Mouse (Mus musculus): Measurements from ENCODE around the gene Gm10273. TPM values are rescaled to one million over a fixed set of nuclear protein-coding genes. Genes with fewer than 3 reads are reported as not detected.

Gene Gm10273
- polyA plus RNA-seq, 1 experiment: 4.5 TPM

DNA sequence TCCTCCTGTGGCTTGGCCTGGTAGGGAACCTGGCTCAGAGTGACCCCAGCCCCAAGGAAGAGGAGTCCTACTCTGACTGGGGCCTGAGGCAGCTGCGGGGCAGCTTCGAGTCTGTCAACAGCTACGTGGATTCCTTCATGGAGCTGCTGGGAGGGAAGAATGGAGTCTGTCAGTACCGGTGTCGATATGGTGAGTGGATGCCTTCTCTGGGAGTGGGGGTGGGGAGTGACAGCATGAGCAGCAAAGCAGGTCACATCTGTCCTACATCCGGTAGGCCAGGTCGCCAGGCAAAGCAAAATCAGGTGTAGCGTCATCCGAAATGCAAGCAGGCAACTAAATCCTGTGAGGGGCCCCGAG, 8.3 kb downstream of the Gm10273 start:
- no peak overlapping the region for H3K4me3 ChIP-seq (ENCODE audit: insufficient read depth, poor library complexity, severe bottlenecking)
- H3K79me2 ChIP-seq (ENCODE audit: control insufficient read depth, insufficient read depth): no peaks in the 10 kb centered on the region
- no peaks in the 10 kb centered on the region for H3K79me3 ChIP-seq (ENCODE audit: low read depth)
- no peaks in the 10 kb centered on the region for H3K36me3 ChIP-seq (ENCODE audit: control insufficient read depth, insufficient read depth)
- no peaks in the 10 kb centered on the region for H3K27me3 ChIP-seq (ENCODE audit: control insufficient read depth, insufficient read depth, insufficient read length)
- TF ChIP-seq MYOD1 (IDR thresholded peaks at IDR 0.05; ENCODE audit: control insufficient read depth, insufficient read length, low read depth) (no peak), CTCF (IDR thresholded peaks at IDR 0.05; ENCODE audit: control insufficient read depth, insufficient read depth, insufficient read length) (no peak), CEBPB (IDR thresholded peaks at IDR 0.05; ENCODE audit: low read depth) (no peak), FOSL1 (IDR thresholded peaks at IDR 0.05; ENCODE audit: insufficient read depth, low read length, poor library complexity, severe bottlenecking) (no peak), MAX (IDR thresholded peaks at IDR 0.05) (no peak), MYOG (IDR thresholded peaks at IDR 0.05; ENCODE audit: control insufficient read depth, extremely low read depth, insufficient read length) (no peak), USF1 (IDR thresholded peaks at IDR 0.05; ENCODE audit: low read depth) (no peak)
- H3ac ChIP-seq (ENCODE audit: control insufficient read depth, insufficient read length, low read depth): no peak overlapping the region

- Histone ChIP-seq H3K79me3 (ENCODE audit: low read depth) (no peaks in the 10 kb centered on the region), H3K27me3 (ENCODE audit: control insufficient read depth, insufficient read depth, insufficient read length) (no peaks in the 10 kb centered on the region), H3K36me3 (ENCODE audit: control insufficient read depth, insufficient read depth) (no peaks in the 10 kb centered on the region), H3K79me2 (ENCODE audit: control insufficient read depth, insufficient read depth) (no peaks in the 10 kb centered on the region), H3K4me3 (ENCODE audit: insufficient read depth, poor library complexity, severe bottlenecking) (no peak overlapping the region), H3ac (ENCODE audit: control insufficient read depth, insufficient read length, low read depth) (no peak overlapping the region)
- no peak for TF ChIP-seq CEBPB (IDR thresholded peaks at IDR 0.05; ENCODE audit: low read depth)
These were observed 13.1 kb downstream of the Gm10273 start for GRCm38 (mm10) chr10:59408499-59408898.

DNA sequence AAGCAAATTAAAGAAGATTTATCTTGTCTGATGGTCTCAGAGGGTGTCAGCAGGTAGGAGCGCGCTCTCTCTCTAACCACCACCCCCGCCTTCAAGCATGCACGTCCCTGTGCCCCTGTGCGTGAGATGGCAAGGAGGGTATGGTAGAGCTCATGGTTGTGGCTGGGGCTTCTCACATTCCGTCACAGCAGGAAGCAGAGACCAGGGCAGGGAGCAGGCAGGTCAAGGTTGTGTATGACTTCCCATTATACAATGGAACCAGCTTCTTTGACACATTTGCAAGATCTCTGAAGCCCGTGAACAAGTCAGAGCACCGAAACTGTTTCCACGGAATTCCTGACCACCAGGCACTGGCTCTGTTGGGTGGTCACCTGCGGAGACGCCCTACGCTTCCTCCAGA, 14.8 kb downstream of the Gm10273 start:
- no peaks in the 10 kb centered on the region for H3K79me3 ChIP-seq (ENCODE audit: low read depth)
- H3K4me3 ChIP-seq (ENCODE audit: insufficient read depth, poor library complexity, severe bottlenecking): no peak overlapping the region
- no peak overlapping the region for H3ac ChIP-seq (ENCODE audit: control insufficient read depth, insufficient read length, low read depth)
- no peak for TF ChIP-seq FOSL1 (IDR thresholded peaks at IDR 0.05; ENCODE audit: insufficient read depth, low read length, poor library complexity, severe bottlenecking)
- TF ChIP-seq USF1 (IDR thresholded peaks at IDR 0.05; ENCODE audit: low read depth): no peak
- TF ChIP-seq CTCF (IDR thresholded peaks at IDR 0.05; ENCODE audit: control insufficient read depth, insufficient read depth, insufficient read length): no peak
- TF ChIP-seq CEBPB (IDR thresholded peaks at IDR 0.05; ENCODE audit: low read depth): no peak
- no peak for TF ChIP-seq MAX (IDR thresholded peaks at IDR 0.05)
- no peak for TF ChIP-seq MYOD1 (IDR thresholded peaks at IDR 0.05; ENCODE audit: control insufficient read depth, insufficient read length, low read depth)
- TF ChIP-seq MYOG (IDR thresholded peaks at IDR 0.05; ENCODE audit: control insufficient read depth, extremely low read depth, insufficient read length): no peak
- no peaks in the 10 kb centered on the region for H3K79me2 ChIP-seq (ENCODE audit: control insufficient read depth, insufficient read depth)
- no peaks in the 10 kb centered on the region for H3K27me3 ChIP-seq (ENCODE audit: control insufficient read depth, insufficient read depth, insufficient read length)
- H3K36me3 ChIP-seq (ENCODE audit: control insufficient read depth, insufficient read depth): no peaks in the 10 kb centered on the region

DNA sequence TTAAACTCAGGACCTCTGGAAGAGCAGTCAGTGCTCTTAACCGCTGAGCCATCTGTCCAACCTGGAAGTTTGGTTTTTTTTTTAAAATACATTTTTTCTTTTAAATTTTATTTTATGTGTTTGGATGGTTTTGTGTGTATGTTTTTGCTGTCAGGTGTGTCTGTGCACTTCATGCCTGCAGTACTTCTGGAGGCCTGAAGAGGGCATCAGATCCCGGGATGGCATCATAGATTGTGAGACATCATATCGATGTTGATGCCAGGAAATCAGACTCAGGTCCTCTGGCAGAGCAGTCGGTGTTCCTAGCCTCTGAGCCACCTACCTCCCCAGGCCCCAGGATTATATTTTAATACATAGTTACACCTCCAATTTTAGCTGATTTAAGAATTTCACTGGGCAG, 18.3 kb downstream of the Gm10273 start:
- no peaks in the 10 kb centered on the region for H3K79me2 ChIP-seq (ENCODE audit: control insufficient read depth, insufficient read depth)
- no peaks in the 10 kb centered on the region for H3K79me3 ChIP-seq (ENCODE audit: low read depth)
- H3ac ChIP-seq (ENCODE audit: control insufficient read depth, insufficient read length, low read depth): no peak overlapping the region
- TF ChIP-seq MAX (IDR thresholded peaks at IDR 0.05) (no peak), USF1 (IDR thresholded peaks at IDR 0.05; ENCODE audit: low read depth) (no peak), FOSL1 (IDR thresholded peaks at IDR 0.05; ENCODE audit: insufficient read depth, low read length, poor library complexity, severe bottlenecking) (no peak), MYOD1 (IDR thresholded peaks at IDR 0.05; ENCODE audit: control insufficient read depth, insufficient read length, low read depth) (no peak), CEBPB (IDR thresholded peaks at IDR 0.05; ENCODE audit: low read depth) (no peak), CTCF (IDR thresholded peaks at IDR 0.05; ENCODE audit: control insufficient read depth, insufficient read depth, insufficient read length) (no peak), MYOG (IDR thresholded peaks at IDR 0.05; ENCODE audit: control insufficient read depth, extremely low read depth, insufficient read length) (no peak)
- no peak overlapping the region for H3K4me3 ChIP-seq (ENCODE audit: insufficient read depth, poor library complexity, severe bottlenecking)
- no peaks in the 10 kb centered on the region for H3K36me3 ChIP-seq (ENCODE audit: control insufficient read depth, insufficient read depth)
- no peaks in the 10 kb centered on the region for H3K27me3 ChIP-seq (ENCODE audit: control insufficient read depth, insufficient read depth, insufficient read length)

- no peaks in the 10 kb centered on the region for H3K79me2 ChIP-seq (ENCODE audit: control insufficient read depth, insufficient read depth)
These were observed 21.2 kb downstream of the Gm10273 start for GRCm38 (mm10) chr10:59416623-59417022.

DNA sequence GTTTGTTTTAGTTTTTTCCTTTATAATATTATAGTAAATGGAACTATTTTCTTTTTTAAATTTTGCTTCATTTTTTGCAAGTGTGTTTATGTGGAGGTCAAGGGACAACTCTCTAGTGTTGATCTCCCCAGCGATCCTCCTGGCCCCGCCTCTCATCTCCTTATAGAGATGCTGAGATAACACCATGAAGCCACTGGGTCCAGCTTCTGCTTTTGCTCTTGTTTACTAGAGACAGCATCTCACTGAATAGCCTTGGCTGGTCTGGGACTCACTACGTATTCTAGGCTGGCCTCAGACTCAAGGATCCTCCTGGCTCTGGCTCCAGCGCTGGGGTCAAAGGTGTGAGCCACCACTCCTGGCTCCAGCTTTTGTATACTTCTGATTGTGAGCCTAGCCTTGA, 24.1 kb downstream of the Gm10273 start:
- no peaks in the 10 kb centered on the region for H3K36me3 ChIP-seq (ENCODE audit: control insufficient read depth, insufficient read depth)
- H3K4me3 ChIP-seq (ENCODE audit: insufficient read depth, poor library complexity, severe bottlenecking): no peak overlapping the region
- H3ac ChIP-seq (ENCODE audit: control insufficient read depth, insufficient read length, low read depth): no peak overlapping the region
- no peaks in the 10 kb centered on the region for H3K79me3 ChIP-seq (ENCODE audit: low read depth)
- no peaks in the 10 kb centered on the region for H3K79me2 ChIP-seq (ENCODE audit: control insufficient read depth, insufficient read depth)
- no peaks in the 10 kb centered on the region for H3K27me3 ChIP-seq (ENCODE audit: control insufficient read depth, insufficient read depth, insufficient read length)
- TF ChIP-seq CTCF (IDR thresholded peaks at IDR 0.05; ENCODE audit: control insufficient read depth, insufficient read depth, insufficient read length) (no peak), FOSL1 (IDR thresholded peaks at IDR 0.05; ENCODE audit: insufficient read depth, low read length, poor library complexity, severe bottlenecking) (no peak), MYOD1 (IDR thresholded peaks at IDR 0.05; ENCODE audit: control insufficient read depth, insufficient read length, low read depth) (no peak), USF1 (IDR thresholded peaks at IDR 0.05; ENCODE audit: low read depth) (no peak), CEBPB (IDR thresholded peaks at IDR 0.05; ENCODE audit: low read depth) (no peak), MYOG (IDR thresholded peaks at IDR 0.05; ENCODE audit: control insufficient read depth, extremely low read depth, insufficient read length) (no peak), MAX (IDR thresholded peaks at IDR 0.05) (no peak)

More at GRCm38 (mm10) chr10:59416623-59417022, 21.2 kb downstream of the Gm10273 start:
- H3ac ChIP-seq (ENCODE audit: control insufficient read depth, insufficient read length, low read depth): no peak overlapping the region
- H3K27me3 ChIP-seq (ENCODE audit: control insufficient read depth, insufficient read depth, insufficient read length): no peaks in the 10 kb centered on the region
- H3K4me3 ChIP-seq (ENCODE audit: insufficient read depth, poor library complexity, severe bottlenecking): no peak overlapping the region
- H3K79me3 ChIP-seq (ENCODE audit: low read depth): no peaks in the 10 kb centered on the region
- TF ChIP-seq USF1 (IDR thresholded peaks at IDR 0.05; ENCODE audit: low read depth) (no peak), CTCF (IDR thresholded peaks at IDR 0.05; ENCODE audit: control insufficient read depth, insufficient read depth, insufficient read length) (no peak), MYOD1 (IDR thresholded peaks at IDR 0.05; ENCODE audit: control insufficient read depth, insufficient read length, low read depth) (no peak), MAX (IDR thresholded peaks at IDR 0.05) (no peak), MYOG (IDR thresholded peaks at IDR 0.05; ENCODE audit: control insufficient read depth, extremely low read depth, insufficient read length) (no peak), CEBPB (IDR thresholded peaks at IDR 0.05; ENCODE audit: low read depth) (no peak), FOSL1 (IDR thresholded peaks at IDR 0.05; ENCODE audit: insufficient read depth, low read length, poor library complexity, severe bottlenecking) (no peak)
- no peaks in the 10 kb centered on the region for H3K36me3 ChIP-seq (ENCODE audit: control insufficient read depth, insufficient read depth)

Measured in C2C12 (cell line).